Mouse (Mus musculus): ENCODE data around the gene 6030408B16Rik.

- TF ChIP-seq CTCF (IDR thresholded peaks at IDR 0.05; ENCODE audit: control insufficient read depth, insufficient read depth, insufficient read length) (no peak), MYOD1 (IDR thresholded peaks at IDR 0.05; ENCODE audit: control insufficient read depth, insufficient read length, low read depth) (no peak), USF1 (IDR thresholded peaks at IDR 0.05; ENCODE audit: low read depth) (no peak), CEBPB (IDR thresholded peaks at IDR 0.05; ENCODE audit: low read depth) (no peak), MAX (IDR thresholded peaks at IDR 0.05) (no peak), FOSL1 (IDR thresholded peaks at IDR 0.05; ENCODE audit: insufficient read depth, low read length, poor library complexity, severe bottlenecking) (no peak), MYOG (IDR thresholded peaks at IDR 0.05; ENCODE audit: control insufficient read depth, extremely low read depth, insufficient read length) (no peak)
These were observed 27.1 kb downstream of the 6030408B16Rik start for GRCm38 (mm10) chr15:101320010-101320617.

Measured in C2C12 (cell line).